Mouse (Mus musculus) spleen, postnatal 36 days (tissue): ENCODE measurements at regions not wholly inside any gene's neighbourhood (a gene's known extent, or its start where the extent isn't known, plus 50 kb on each side); places are given as distances from the start of the nearest gene placed in this dataset.
"Not testable (repeated sequence)": the region's sequence is repeated elsewhere in the genome, so short reads cannot be mapped to it uniquely, and the experiment has no call there.

Source experiments
- DNase-seq, 2 experiments: peaks; one replicate each; pipeline ENCODE4 v3.0.0; 2022; ENCODE audit warnings: low spot score in 2 of 2, mixed read lengths in 1 of 2

- no peak for DNase-seq
These were observed 605.8 kb upstream of the Slc35b3 start for GRCm38 (mm10) chr13:39566491-39566890.

GRCm38 (mm10) chr13:39537724-39538440, 577.2 kb upstream of the Slc35b3 start:
- no peak for DNase-seq

DNA sequence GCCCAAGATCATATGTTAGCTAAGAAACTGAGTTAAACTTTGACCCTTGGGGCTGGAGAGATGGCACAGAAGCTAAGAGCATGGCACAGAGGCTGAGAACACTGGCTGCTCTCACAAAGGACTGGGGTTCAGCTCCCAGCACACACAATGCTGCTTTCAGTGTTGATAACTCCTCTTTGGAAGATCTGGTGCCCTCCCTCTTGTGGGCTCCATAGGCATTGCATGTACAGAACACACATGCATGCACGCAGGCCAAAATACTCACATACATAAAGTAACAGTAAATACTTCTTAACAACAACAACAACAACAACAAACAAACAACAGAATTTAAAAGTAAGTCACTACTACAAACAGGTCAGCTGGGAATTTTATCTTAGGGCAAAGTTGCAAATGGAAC, 565.8 kb upstream of the Slc35b3 start:
- DNase-seq = no peak

- DNase-seq = no peak
These were observed 563.2 kb upstream of the Slc35b3 start for GRCm38 (mm10) chr13:39523856-39524301.

DNA sequence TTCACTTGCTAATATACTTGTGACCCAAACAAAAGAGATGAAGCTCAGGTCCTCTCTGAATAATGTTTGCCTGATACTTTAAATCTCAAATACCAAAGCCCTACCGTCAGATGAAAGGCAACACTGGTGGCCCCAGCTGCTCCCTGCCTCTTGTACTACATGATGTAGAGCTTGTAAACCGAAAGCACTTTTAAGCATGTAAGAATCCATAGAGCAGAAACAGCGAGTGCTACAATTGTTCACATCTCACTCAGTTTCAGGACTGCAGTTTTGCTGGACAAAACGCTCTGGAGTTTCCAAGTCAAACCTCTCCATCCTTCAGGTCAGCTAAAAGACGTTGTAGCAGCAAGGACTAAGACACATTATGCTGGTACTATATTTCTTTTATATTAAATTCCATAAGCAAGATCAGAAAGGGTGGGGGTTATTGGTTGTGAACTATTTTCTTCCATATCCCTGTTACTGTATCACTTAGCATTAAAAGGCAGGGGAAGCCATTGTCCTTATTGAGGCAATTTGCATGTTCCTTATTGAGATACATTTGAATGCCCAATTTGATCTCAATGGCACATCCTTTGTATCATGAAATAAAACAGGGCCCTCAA, 562.7 kb upstream of the Slc35b3 start:
- no peak for DNase-seq

GRCm38 (mm10) chr13:39520846-39521245, 560.2 kb upstream of the Slc35b3 start:
- DNase-seq = no peak

GRCm38 (mm10) chr13:39516106-39516505, 555.4 kb upstream of the Slc35b3 start:
- no peak for DNase-seq

DNA sequence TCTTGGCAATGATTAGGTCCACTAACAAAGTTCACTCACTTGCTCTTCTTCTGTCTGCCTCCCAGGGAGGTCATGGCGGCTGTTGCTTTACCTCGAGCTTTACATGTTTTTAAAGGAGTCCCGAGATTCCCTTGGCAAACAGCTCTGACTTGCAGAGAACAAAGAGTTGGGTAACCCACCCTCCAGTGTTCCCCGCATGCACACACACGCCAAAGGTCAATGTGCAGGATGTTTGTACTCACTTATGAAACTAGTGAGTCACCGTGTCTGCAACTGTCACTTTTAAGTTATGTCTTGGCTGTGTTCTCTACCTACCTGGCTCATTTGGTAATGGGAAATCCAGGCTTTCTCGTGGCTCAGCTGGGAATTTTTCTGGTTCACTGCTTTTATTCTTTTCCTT, 529.1 kb upstream of the Slc35b3 start:
- DNase-seq = no peak

GRCm38 (mm10) chr13:39472621-39473020, 511.9 kb upstream of the Slc35b3 start:
- no peak for DNase-seq

DNA sequence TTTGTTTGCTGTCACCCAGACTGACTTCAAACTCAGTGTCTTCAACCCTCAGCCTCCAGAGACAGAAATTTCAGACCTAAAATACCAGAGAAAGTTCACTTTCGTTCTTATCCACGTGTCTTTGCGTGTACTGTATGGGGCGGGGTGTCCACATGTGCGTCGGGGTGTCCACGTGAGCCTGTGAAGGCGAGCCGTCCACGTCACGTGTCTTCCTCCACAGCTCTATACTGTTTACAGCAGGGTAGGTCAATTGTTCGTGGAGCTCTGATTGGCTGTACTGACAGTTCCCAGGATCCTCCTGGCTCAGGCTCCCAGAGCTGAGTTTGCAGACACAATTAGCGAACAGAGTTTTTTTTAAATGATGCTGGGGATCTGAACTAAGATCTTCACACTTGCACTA, 481.1 kb upstream of the Slc35b3 start:
- no peak for DNase-seq

GRCm38 (mm10) chr13:39440907-39441306, 480.2 kb upstream of the Slc35b3 start:
- no peak for DNase-seq

DNA sequence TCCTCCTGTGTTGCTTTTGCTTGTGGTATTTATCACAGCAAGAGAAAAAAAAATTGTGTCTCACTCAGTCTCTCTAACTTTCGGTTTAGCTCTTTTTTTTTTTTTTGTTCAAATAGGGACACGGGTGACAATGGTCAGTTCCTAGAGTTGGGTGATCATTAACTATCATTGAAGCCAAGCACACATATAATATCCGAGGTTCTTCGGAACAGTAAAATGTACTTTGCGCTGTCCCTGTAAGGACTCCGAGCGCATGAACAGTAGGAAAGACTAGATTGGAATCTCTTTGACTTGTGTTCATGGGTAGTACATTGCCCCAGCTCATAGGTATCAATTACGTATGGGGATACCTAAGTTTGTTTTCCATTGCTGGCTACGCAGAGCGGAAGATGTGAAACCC, 479.7 kb upstream of the Slc35b3 start:
- DNase-seq = no peak

DNA sequence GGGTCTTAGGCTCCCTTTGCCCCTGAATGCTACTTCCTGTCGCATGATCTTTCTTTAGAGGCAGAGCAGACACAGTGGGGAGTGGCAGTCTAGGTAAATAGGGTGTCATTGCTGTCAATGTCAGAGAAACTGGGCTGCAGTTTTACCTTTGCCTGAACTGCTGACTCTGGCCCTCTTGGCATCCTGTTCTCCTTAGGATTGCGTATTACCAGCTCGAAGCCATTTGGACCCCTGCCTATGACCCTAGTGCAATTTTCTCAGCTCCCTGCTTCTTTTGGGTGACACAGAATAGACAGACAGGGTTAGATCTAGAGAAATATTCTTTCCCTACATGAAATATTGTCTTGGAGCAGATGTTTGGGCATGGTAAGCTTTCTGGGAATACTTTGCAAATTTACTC, 467.3 kb upstream of the Slc35b3 start:
- DNase-seq = no peak

- DNase-seq = no peak
These were observed 465.3 kb upstream of the Slc35b3 start for GRCm38 (mm10) chr13:39425944-39426343.

DNA sequence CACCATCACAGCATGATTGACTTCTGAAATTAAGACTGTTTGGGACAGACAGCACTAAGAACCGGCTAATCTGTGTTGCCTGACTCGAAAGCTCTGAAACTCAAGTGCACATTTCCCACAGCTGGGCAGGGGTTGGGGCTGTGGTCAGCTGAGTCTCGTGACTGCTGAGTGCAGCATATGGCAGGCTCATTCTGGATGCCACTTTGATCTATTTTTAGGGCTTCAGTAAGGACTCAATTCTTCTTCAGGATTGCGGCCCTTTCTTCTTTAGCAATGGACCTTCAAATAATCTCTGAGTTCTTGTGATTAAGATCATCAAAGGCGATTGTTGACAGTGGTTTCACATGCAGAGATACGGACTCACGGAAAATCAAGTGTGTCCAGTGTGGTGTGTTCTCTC, 457.5 kb upstream of the Slc35b3 start:
- DNase-seq = no peak

DNA sequence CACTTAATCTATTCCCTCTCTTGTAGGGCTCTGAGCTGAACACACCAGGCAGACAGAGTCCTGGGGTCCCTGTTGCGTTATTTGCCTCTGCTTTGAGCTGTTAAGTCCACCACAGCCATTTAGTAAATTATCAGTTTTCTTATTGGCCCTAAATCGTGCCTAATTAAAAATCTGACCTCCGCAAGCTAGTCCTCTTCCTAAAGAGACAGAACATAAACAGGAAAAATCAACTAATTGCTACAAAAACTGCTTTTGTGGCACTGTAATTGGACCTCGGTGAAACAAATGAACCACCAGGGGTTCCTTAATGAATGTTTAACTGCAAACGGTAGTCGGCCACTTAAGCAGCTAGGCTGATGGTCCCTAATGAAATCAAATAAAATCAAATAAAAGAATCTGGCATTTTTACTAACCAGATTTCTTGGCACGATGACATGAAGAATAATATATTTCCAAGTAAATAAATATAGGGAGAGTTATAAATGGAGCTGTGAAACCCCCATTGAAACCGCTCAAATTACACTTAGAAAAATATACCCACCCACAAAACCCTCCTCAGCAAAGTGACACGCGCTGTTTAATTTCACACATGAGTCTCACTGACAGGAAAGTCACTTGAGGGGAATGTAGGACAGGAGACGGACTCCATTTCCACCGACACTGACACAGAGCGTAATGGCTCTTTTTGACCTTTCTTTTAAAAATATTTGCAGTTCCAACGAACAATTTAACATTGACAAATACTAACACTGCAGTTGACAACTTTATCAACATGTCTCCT, 451.0 kb upstream of the Slc35b3 start:
- DNase-seq = no peak

DNA sequence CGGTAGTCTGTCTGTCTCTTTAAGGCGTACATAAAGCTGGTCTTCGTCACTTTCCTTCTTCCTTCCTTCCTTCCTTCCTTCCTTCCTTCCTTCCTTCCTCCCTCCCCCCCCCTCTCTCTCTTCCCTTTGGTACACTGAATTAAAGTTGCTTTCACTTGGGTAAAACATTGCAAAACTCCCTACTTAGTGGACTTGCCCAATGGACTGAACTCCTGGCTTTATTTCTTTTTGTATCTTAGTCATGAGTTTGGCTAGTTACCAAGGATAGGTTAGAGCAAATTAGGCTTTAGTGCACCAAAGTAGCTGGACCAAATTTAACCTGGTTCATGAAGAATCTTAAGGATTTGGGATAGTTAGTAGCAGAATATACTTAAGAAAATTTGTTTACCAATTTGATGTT, 431.9 kb upstream of the Slc35b3 start:
- no peak for DNase-seq

GRCm38 (mm10) chr13:39392151-39392550, 431.5 kb upstream of the Slc35b3 start:
- DNase-seq = not testable (repeated sequence)

DNA sequence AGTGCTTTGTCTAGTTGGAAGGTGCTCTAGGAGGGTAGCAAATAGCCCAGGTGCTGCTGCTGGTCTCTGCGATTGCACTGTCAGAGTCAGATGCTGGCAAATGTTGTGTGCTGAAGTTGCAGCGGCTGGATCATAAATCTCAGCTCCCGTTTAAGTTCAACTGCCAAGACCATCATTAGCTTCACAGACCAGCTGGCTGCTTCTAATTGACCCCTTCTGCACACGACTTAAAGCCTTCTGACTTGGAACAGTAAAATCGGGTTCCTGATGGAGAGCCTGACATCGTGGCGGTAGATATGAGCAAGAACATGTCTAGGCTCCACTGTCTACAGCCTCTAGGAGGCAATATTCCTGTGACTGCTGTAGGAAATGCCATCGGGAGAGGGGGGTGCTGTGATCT, 416.0 kb upstream of the Slc35b3 start:
- DNase-seq = no peak

DNA sequence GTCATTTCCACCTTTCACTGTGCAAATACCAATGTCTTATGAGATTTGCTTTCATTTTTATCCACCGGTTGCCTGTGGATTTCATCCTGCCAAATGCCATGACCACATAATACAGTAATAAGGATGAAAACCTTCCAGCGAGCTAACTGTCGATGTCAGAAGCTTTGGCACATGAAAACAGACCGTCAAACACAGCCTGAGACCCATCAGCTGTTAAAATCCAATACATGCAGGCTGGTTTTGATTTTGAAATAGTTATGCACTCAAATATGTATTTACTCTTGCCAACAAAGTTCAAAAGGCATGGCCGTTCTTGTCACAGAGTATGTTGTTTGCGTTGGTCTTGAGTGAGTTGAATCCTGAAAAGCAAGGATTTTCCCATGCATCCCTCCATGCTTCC, 415.6 kb upstream of the Slc35b3 start:
- DNase-seq = no peak

GRCm38 (mm10) chr13:39372565-39372964, 411.9 kb upstream of the Slc35b3 start:
- DNase-seq = no peak

DNA sequence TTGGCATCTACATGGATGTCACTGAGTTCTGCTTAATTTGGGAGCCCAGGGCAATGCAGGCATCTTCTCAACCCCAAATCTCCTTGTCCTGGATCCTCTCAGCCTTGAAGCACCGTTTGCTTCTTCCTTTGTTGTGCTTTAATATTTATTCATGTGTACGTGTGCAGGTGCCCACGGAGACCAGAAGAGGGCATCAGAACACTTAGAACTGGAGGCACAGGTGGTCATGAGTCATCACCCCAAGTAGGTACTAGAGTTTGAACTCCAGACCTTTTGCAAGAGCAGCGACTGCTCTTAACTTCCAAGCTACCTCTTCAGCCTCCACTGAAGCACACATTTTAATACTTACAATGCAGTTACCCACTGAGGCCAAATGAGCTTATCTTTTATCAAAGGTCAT, 403.0 kb upstream of the Slc35b3 start:
- no peak for DNase-seq

- no peak for DNase-seq
These were observed 401.9 kb upstream of the Slc35b3 start for GRCm38 (mm10) chr13:39362536-39362935.
